Mouse (Mus musculus) forebrain, embryonic 15.5 days (tissue): ENCODE results near the gene Gab2. TPM values are rescaled to one million over a fixed set of nuclear protein-coding genes. Genes with fewer than 3 reads are reported as not detected.

ENCODE experiments used
- ATAC-seq: fragments of 200-750 bp; cut with Nextera tagmentation; replicated peaks from 2 replicates; pipeline ENCODE4 v1.8.0; 2017; ENCODE audit warnings: mild to moderate bottlenecking, moderate TSS enrichment, moderate library complexity
- H3K27ac ChIP-seq: fragments of 300-500 bp; sonication (generic); replicated peaks from 2 replicates; pipeline ENCODE4 v1.5.1; 2015; ENCODE audit warnings: mild to moderate bottlenecking, inconsistent platforms
- H3K27me3 ChIP-seq: fragments of 300-500 bp; sonication (generic); 2 replicates; pipeline ENCODE4 v1.6.1; 2015; ENCODE audit warnings: inconsistent platforms
- H3K36me3 ChIP-seq: fragments of 300-500 bp; sonication (generic); 2 replicates; pipeline ENCODE4 v1.6.1; 2015; ENCODE audit warnings: mild to moderate bottlenecking, inconsistent platforms
- H3K4me1 ChIP-seq: fragments of 300-500 bp; sonication (generic); 2 replicates; pipeline ENCODE4 v1.6.1; 2015; ENCODE audit warnings: inconsistent platforms
- H3K4me2 ChIP-seq: fragments of 300-500 bp; sonication (generic); replicated peaks from 2 replicates; pipeline ENCODE4 v1.6.1; 2015; ENCODE audit warnings: mild to moderate bottlenecking, inconsistent platforms
- H3K4me3 ChIP-seq: fragments of 300-500 bp; sonication (generic); 2 replicates; pipeline ENCODE4 v1.5.1; 2015; ENCODE audit warnings: mild to moderate bottlenecking, inconsistent platforms
- H3K9ac ChIP-seq: fragments of 300-500 bp; sonication (generic); replicated peaks from 2 replicates; pipeline ENCODE4 v1.6.1; 2015; ENCODE audit warnings: mild to moderate bottlenecking, inconsistent platforms
- H3K9me3 ChIP-seq: fragments of 300-500 bp; sonication (generic); 2 replicates; pipeline ENCODE4 v1.6.1; 2016; ENCODE audit warnings: inconsistent platforms
- WGBS: fragments of 180-500 bp; shearing (Covaris S2); methylation state at CpG from one replicate; pipeline ENCODE4 v1.1.7; 2015; ENCODE audit warnings: mixed read lengths; 5-methylcytosine and 5-hydroxymethylcytosine counted together
- polyA plus RNA-seq: library from polyadenylated mRNA; unstranded; fragments of >200 nt; fragmentation: Nextera tagmentation; extraction: Ambion mirVana; gene quantifications from 2 replicates; pipeline ENCODE4 v1.2.1, GENCODE M21; 2015

The Gab2 gene
- 13.2 and 13.9 TPM in 2 replicates for polyA plus RNA-seq

GRCm38 (mm10) chr7:97081242-97081958, at the start of gene Gab2:
TSS of gene Gab2 (plus strand) at chr7:97081586.
- Histone ChIP-seq H3K36me3 (no peaks in the 10 kb centered on the region), H3K27ac (peak within 1 kb of the TSS; percentile 85), H3K4me2 (peak within 1 kb of the TSS; percentile 78), H3K27me3 (no peaks in the 10 kb centered on the region), H3K9ac (peak within 1 kb of the TSS; percentile 92), H3K4me1 (peaks cover 24% of the 10 kb centered on the region), H3K4me3 (peak within 1 kb of the TSS; percentile 72), H3K9me3 (no peaks in the 10 kb centered on the region)
- peak; percentile 82 for ATAC-seq
- WGBS = 2% methylated on average over 42 of the region's 83 CpGs

- Histone ChIP-seq H3K9me3 (no peaks in the 10 kb centered on the region), H3K4me3 (no peak overlapping the region), H3K4me1 (peaks cover 5% of the 10 kb centered on the region), H3K4me2 (no peak overlapping the region), H3K27me3 (no peaks in the 10 kb centered on the region), H3K9ac (no peak overlapping the region), H3K36me3 (no peaks in the 10 kb centered on the region), H3K27ac (no peak overlapping the region)
- no peak for ATAC-seq
- WGBS = 41% methylated on average over 2 of the region's 2 CpGs
Measured at GRCm38 (mm10) chr7:97032412-97032811, 49.0 kb upstream of the Gab2 start.

GRCm38 (mm10) chr7:97039641-97040040, 41.7 kb upstream of the Gab2 start:
- ATAC-seq = no peak
- H3K9me3 ChIP-seq = no peaks in the 10 kb centered on the region
- 72% methylated on average over 4 of the region's 4 CpGs for WGBS

GRCm38 (mm10) chr7:97041868-97042449, 39.4 kb upstream of the Gab2 start:
- ATAC-seq = no peak
- Histone ChIP-seq H3K27ac (no peak overlapping the region), H3K36me3 (no peaks in the 10 kb centered on the region), H3K4me2 (no peak overlapping the region), H3K4me3 (no peak overlapping the region), H3K9me3 (no peaks in the 10 kb centered on the region), H3K27me3 (no peaks in the 10 kb centered on the region), H3K9ac (no peak overlapping the region), H3K4me1 (no peaks in the 10 kb centered on the region)
- 86% methylated on average over 6 of the region's 6 CpGs for WGBS

More at GRCm38 (mm10) chr7:97039641-97040040, 41.7 kb upstream of the Gab2 start:
- no peaks in the 10 kb centered on the region for H3K27me3 ChIP-seq
- H3K36me3 ChIP-seq = no peaks in the 10 kb centered on the region
- H3K9ac ChIP-seq = no peak overlapping the region
- no peak overlapping the region for H3K27ac ChIP-seq
- no peak overlapping the region for H3K4me3 ChIP-seq
- H3K4me1 ChIP-seq = no peaks in the 10 kb centered on the region
- no peak overlapping the region for H3K4me2 ChIP-seq

GRCm38 (mm10) chr7:97042981-97043380, 38.4 kb upstream of the Gab2 start:
- ATAC-seq = no peak
- H3K4me1 ChIP-seq = no peaks in the 10 kb centered on the region
- H3K27ac ChIP-seq = no peak overlapping the region
- H3K9me3 ChIP-seq = no peaks in the 10 kb centered on the region
- 92% methylated on average over 1 of the region's 1 CpGs for WGBS
- H3K9ac ChIP-seq = no peak overlapping the region
- H3K36me3 ChIP-seq = no peaks in the 10 kb centered on the region
- H3K4me3 ChIP-seq = no peak overlapping the region
- H3K27me3 ChIP-seq = no peaks in the 10 kb centered on the region
- no peak overlapping the region for H3K4me2 ChIP-seq

GRCm38 (mm10) chr7:97060966-97061365, 20.4 kb upstream of the Gab2 start:
- H3K4me3 ChIP-seq = no peak overlapping the region
- no peak overlapping the region for H3K4me2 ChIP-seq
- no peaks in the 10 kb centered on the region for H3K9me3 ChIP-seq
- no peak for ATAC-seq
- H3K9ac ChIP-seq = no peak overlapping the region
- 97% methylated on average over 2 of the region's 2 CpGs for WGBS
- H3K4me1 ChIP-seq = no peaks in the 10 kb centered on the region
- peaks cover 5% of the 10 kb centered on the region; the same call in 1 of the 2 replicates for H3K36me3 ChIP-seq
- no peak overlapping the region for H3K27ac ChIP-seq
- H3K27me3 ChIP-seq = no peaks in the 10 kb centered on the region

- H3K4me3 ChIP-seq = no peak overlapping the region
- H3K4me2 ChIP-seq = no peak overlapping the region
- H3K27me3 ChIP-seq = no peaks in the 10 kb centered on the region
- no peaks in the 10 kb centered on the region for H3K4me1 ChIP-seq
- H3K36me3 ChIP-seq = no peaks in the 10 kb centered on the region
- ATAC-seq = no peak
- no peak overlapping the region for H3K9ac ChIP-seq
- H3K9me3 ChIP-seq = no peaks in the 10 kb centered on the region
- WGBS = 91% methylated on average over 3 of the region's 3 CpGs
- H3K27ac ChIP-seq = no peak overlapping the region
Measured at GRCm38 (mm10) chr7:97071512-97071911, 9.9 kb upstream of the Gab2 start.

GRCm38 (mm10) chr7:97072061-97072460, 9.3 kb upstream of the Gab2 start:
- Histone ChIP-seq H3K4me1 (no peaks in the 10 kb centered on the region), H3K4me3 (no peak overlapping the region), H3K4me2 (no peak overlapping the region), H3K9me3 (no peaks in the 10 kb centered on the region), H3K27me3 (no peaks in the 10 kb centered on the region), H3K9ac (no peak overlapping the region), H3K36me3 (no peaks in the 10 kb centered on the region), H3K27ac (no peak overlapping the region)
- ATAC-seq = no peak
- 82% methylated on average over 5 of the region's 5 CpGs for WGBS

- Histone ChIP-seq H3K36me3 (no peaks in the 10 kb centered on the region), H3K9ac (no peak overlapping the region), H3K27ac (no peak overlapping the region), H3K9me3 (no peaks in the 10 kb centered on the region), H3K4me3 (no peak overlapping the region), H3K27me3 (no peaks in the 10 kb centered on the region), H3K4me2 (no peak overlapping the region), H3K4me1 (peaks cover 6% of the 10 kb centered on the region)
- WGBS = 35% methylated on average over 1 of the region's 1 CpGs
- ATAC-seq = no peak
Measured at GRCm38 (mm10) chr7:97074974-97075373, 6.4 kb upstream of the Gab2 start.

- Histone ChIP-seq H3K27me3 (no peaks in the 10 kb centered on the region), H3K9me3 (no peaks in the 10 kb centered on the region), H3K9ac (no peak overlapping the region)
Measured at GRCm38 (mm10) chr7:97076977-97077376, 4.4 kb upstream of the Gab2 start.

GRCm38 (mm10) chr7:97078685-97079084, 2.7 kb upstream of the Gab2 start:
- 37% methylated on average over 4 of the region's 4 CpGs for WGBS
- no peak for ATAC-seq
- H3K36me3 ChIP-seq = no peaks in the 10 kb centered on the region

More at GRCm38 (mm10) chr7:97076977-97077376, 4.4 kb upstream of the Gab2 start:
- Histone ChIP-seq H3K27ac (no peak overlapping the region), H3K4me3 (no peak overlapping the region), H3K4me2 (no peak overlapping the region), H3K36me3 (no peaks in the 10 kb centered on the region), H3K4me1 (peaks cover 12% of the 10 kb centered on the region)
- ATAC-seq = no peak

GRCm38 (mm10) chr7:97079145-97079544, 2.2 kb upstream of the Gab2 start:
- H3K4me1 ChIP-seq = peaks cover 24% of the 10 kb centered on the region
- H3K27me3 ChIP-seq = no peaks in the 10 kb centered on the region
- H3K9me3 ChIP-seq = no peaks in the 10 kb centered on the region
- 13% methylated on average over 6 of the region's 6 CpGs for WGBS
- no peaks in the 10 kb centered on the region for H3K36me3 ChIP-seq
- no peak overlapping the region for H3K27ac ChIP-seq
- H3K4me3 ChIP-seq = no peak overlapping the region
- H3K4me2 ChIP-seq = no peak overlapping the region
- no peak overlapping the region for H3K9ac ChIP-seq
- ATAC-seq = no peak

More at GRCm38 (mm10) chr7:97078685-97079084, 2.7 kb upstream of the Gab2 start:
- H3K27ac ChIP-seq = no peak overlapping the region
- no peaks in the 10 kb centered on the region for H3K27me3 ChIP-seq
- no peak overlapping the region for H3K9ac ChIP-seq
- H3K9me3 ChIP-seq = no peaks in the 10 kb centered on the region
- no peak overlapping the region for H3K4me3 ChIP-seq
- no peak overlapping the region for H3K4me2 ChIP-seq
- peaks cover 24% of the 10 kb centered on the region for H3K4me1 ChIP-seq
